Mouse (Mus musculus): ENCODE results near the gene Trappc2. TPM values are rescaled to one million over a fixed set of nuclear protein-coding genes. Genes with fewer than 3 reads are reported as not detected.

Trappc2 gene
- 2.4 and 4.3 TPM in 2 replicates for polyA plus RNA-seq (2012; rRNA removed)

- peaks cover 5% of the 10 kb centered on the region; the same call in 1 of the 2 replicates for H3K4me1 ChIP-seq (ENCODE audit: control insufficient read depth, insufficient read depth, low read length)
- peak within 1 kb of the TSS; percentile 79 for H3K4me3 ChIP-seq (replicated peaks; ENCODE audit: extremely low read depth, low read depth, low read length)
- WGBS: 16% methylated on average over 36 of the region's 36 CpGs
- TF ChIP-seq CTCF (IDR thresholded peaks at IDR 0.05; ENCODE audit: insufficient read depth, low read length) (no peak), POLR2A (IDR thresholded peaks at IDR 0.05; ENCODE audit: borderline replicate concordance, extremely low read depth, low read depth, low read length) (no peak)
- DNase-seq: no peak
Observed at GRCm38 (mm10) chrX:166440036-166440615, at the start of gene Trappc2. TSS of gene Trappc2 (plus strand) at chrX:166440574.

- no peak for DNase-seq
- TF ChIP-seq POLR2A (IDR thresholded peaks at IDR 0.05; ENCODE audit: borderline replicate concordance, extremely low read depth, low read depth, low read length): no peak
- no peak for TF ChIP-seq CTCF (IDR thresholded peaks at IDR 0.05; ENCODE audit: insufficient read depth, low read length)
- Histone ChIP-seq H3K4me3 (replicated peaks; ENCODE audit: extremely low read depth, low read depth, low read length) (no peak overlapping the region), H3K4me1 (ENCODE audit: control insufficient read depth, insufficient read depth, low read length) (no peaks in the 10 kb centered on the region)
- WGBS: 81% methylated on average over 1 of the region's 1 CpGs
Observed at GRCm38 (mm10) chrX:166393753-166394152, 46.6 kb upstream of the Trappc2 start.

GRCm38 (mm10) chrX:166407865-166408264 lies 32.5 kb upstream of the Trappc2 start:
- no peaks in the 10 kb centered on the region for H3K4me1 ChIP-seq (ENCODE audit: control insufficient read depth, insufficient read depth, low read length)
- TF ChIP-seq CTCF (IDR thresholded peaks at IDR 0.05; ENCODE audit: insufficient read depth, low read length) (no peak), POLR2A (IDR thresholded peaks at IDR 0.05; ENCODE audit: borderline replicate concordance, extremely low read depth, low read depth, low read length) (no peak)
- no peak overlapping the region for H3K4me3 ChIP-seq (replicated peaks; ENCODE audit: extremely low read depth, low read depth, low read length)
- DNase-seq: no peak

- DNase-seq: peak; percentile 11
- H3K4me1 ChIP-seq (ENCODE audit: control insufficient read depth, insufficient read depth, low read length): no peaks in the 10 kb centered on the region
- H3K4me3 ChIP-seq (replicated peaks; ENCODE audit: extremely low read depth, low read depth, low read length): no peak overlapping the region
- TF ChIP-seq CTCF (IDR thresholded peaks at IDR 0.05; ENCODE audit: insufficient read depth, low read length): 0 out of 2 replicates have a peak, but pooled peaks have one; percentile 16
- no peak for TF ChIP-seq POLR2A (IDR thresholded peaks at IDR 0.05; ENCODE audit: borderline replicate concordance, extremely low read depth, low read depth, low read length)
- WGBS: 68% methylated on average over 6 of the region's 6 CpGs
Observed at GRCm38 (mm10) chrX:166416196-166416595, 24.2 kb upstream of the Trappc2 start.

GRCm38 (mm10) chrX:166434812-166435211 lies 5.6 kb upstream of the Trappc2 start:
- DNase-seq: no peak
- Histone ChIP-seq H3K4me1 (ENCODE audit: control insufficient read depth, insufficient read depth, low read length) (peaks cover 4% of the 10 kb centered on the region; the same call in 1 of the 2 replicates), H3K4me3 (replicated peaks; ENCODE audit: extremely low read depth, low read depth, low read length) (no peak overlapping the region)
- no peak for TF ChIP-seq POLR2A (IDR thresholded peaks at IDR 0.05; ENCODE audit: borderline replicate concordance, extremely low read depth, low read depth, low read length)
- no peak for TF ChIP-seq CTCF (IDR thresholded peaks at IDR 0.05; ENCODE audit: insufficient read depth, low read length)
- 91% methylated on average over 2 of the region's 2 CpGs for WGBS

- Histone ChIP-seq H3K4me3 (replicated peaks; ENCODE audit: extremely low read depth, low read depth, low read length) (peak within 1 kb of the TSS; percentile 79), H3K4me1 (ENCODE audit: control insufficient read depth, insufficient read depth, low read length) (peaks cover 5% of the 10 kb centered on the region; the same call in 1 of the 2 replicates)
- DNase-seq: peak; percentile 80
- TF ChIP-seq CTCF (IDR thresholded peaks at IDR 0.05; ENCODE audit: insufficient read depth, low read length) (no peak), POLR2A (IDR thresholded peaks at IDR 0.05; ENCODE audit: borderline replicate concordance, extremely low read depth, low read depth, low read length) (peak; percentile 67)
- 18% methylated on average over 44 of the region's 44 CpGs for WGBS
Observed at GRCm38 (mm10) chrX:166440616-166441063, 266 bp downstream of the Trappc2 start, which contains the start of gene Ofd1. TSS of gene Ofd1 (minus strand) at chrX:166440704.

GRCm38 (mm10) chrX:166444552-166444951 lies 4.2 kb downstream of the Trappc2 start:
- TF ChIP-seq POLR2A (IDR thresholded peaks at IDR 0.05; ENCODE audit: borderline replicate concordance, extremely low read depth, low read depth, low read length) (no peak), CTCF (IDR thresholded peaks at IDR 0.05; ENCODE audit: insufficient read depth, low read length) (no peak)
- Histone ChIP-seq H3K4me3 (replicated peaks; ENCODE audit: extremely low read depth, low read depth, low read length) (no peak overlapping the region), H3K4me1 (ENCODE audit: control insufficient read depth, insufficient read depth, low read length) (peaks cover 4% of the 10 kb centered on the region; the same call in 1 of the 2 replicates)
- DNase-seq: no peak
- 78% methylated on average over 3 of the region's 3 CpGs for WGBS

- 53% methylated on average over 6 of the region's 6 CpGs for WGBS
- no peak for DNase-seq
- TF ChIP-seq CTCF (IDR thresholded peaks at IDR 0.05; ENCODE audit: insufficient read depth, low read length): no peak
- TF ChIP-seq POLR2A (IDR thresholded peaks at IDR 0.05; ENCODE audit: borderline replicate concordance, extremely low read depth, low read depth, low read length): no peak
Observed at GRCm38 (mm10) chrX:166453532-166453931, 13.2 kb downstream of the Trappc2 start.

GRCm38 (mm10) chrX:166454331-166454730 lies 14.0 kb downstream of the Trappc2 start:
- DNase-seq: no peak
- Histone ChIP-seq H3K4me1 (ENCODE audit: control insufficient read depth, insufficient read depth, low read length) (no peaks in the 10 kb centered on the region; the same call in 1 of the 2 replicates), H3K4me3 (replicated peaks; ENCODE audit: extremely low read depth, low read depth, low read length) (no peak overlapping the region)
- WGBS: 73% methylated on average over 3 of the region's 3 CpGs
- TF ChIP-seq CTCF (IDR thresholded peaks at IDR 0.05; ENCODE audit: insufficient read depth, low read length): no peak
- no peak for TF ChIP-seq POLR2A (IDR thresholded peaks at IDR 0.05; ENCODE audit: borderline replicate concordance, extremely low read depth, low read depth, low read length)

More at GRCm38 (mm10) chrX:166453532-166453931, 13.2 kb downstream of the Trappc2 start:
- no peaks in the 10 kb centered on the region; the same call in 1 of the 2 replicates for H3K4me1 ChIP-seq (ENCODE audit: control insufficient read depth, insufficient read depth, low read length)
- no peak overlapping the region for H3K4me3 ChIP-seq (replicated peaks; ENCODE audit: extremely low read depth, low read depth, low read length)

- H3K4me3 ChIP-seq (replicated peaks; ENCODE audit: extremely low read depth, low read depth, low read length): no peak overlapping the region
- WGBS: 82% methylated on average over 1 of the region's 1 CpGs
- no peak for TF ChIP-seq POLR2A (IDR thresholded peaks at IDR 0.05; ENCODE audit: borderline replicate concordance, extremely low read depth, low read depth, low read length)
- TF ChIP-seq CTCF (IDR thresholded peaks at IDR 0.05; ENCODE audit: insufficient read depth, low read length): no peak
- H3K4me1 ChIP-seq (ENCODE audit: control insufficient read depth, insufficient read depth, low read length): no peaks in the 10 kb centered on the region; the same call in 1 of the 2 replicates
- no peak for DNase-seq
Observed at GRCm38 (mm10) chrX:166455525-166455924, 15.2 kb downstream of the Trappc2 start.
